Mouse (Mus musculus) brain, embryonic 14.5 days (tissue): ENCODE data around the gene Ccl1. TPM values are rescaled to one million over a fixed set of nuclear protein-coding genes. Genes with fewer than 3 reads are reported as not detected.

Source experiments
- DNase-seq: peaks from one replicate; pipeline ENCODE4 v3.0.0-alpha.2; 2011; ENCODE audit warnings: low read depth
- CTCF ChIP-seq: fragments of 200-500 bp; IDR thresholded peaks from 2 replicates; pipeline ENCODE4 v1.5.1; 2012; ENCODE audit warnings: inconsistent platforms, mild to moderate bottlenecking, moderate library complexity, borderline replicate concordance; ENCODE audit not compliant: insufficient read depth, insufficient read length; ENCODE audit errors: extremely low read depth
- POLR2A ChIP-seq: fragments of 200-500 bp; IDR thresholded peaks from 2 replicates; pipeline ENCODE4 v1.6.1; 2012; ENCODE audit warnings: mild to moderate bottlenecking, inconsistent platforms, borderline replicate concordance; ENCODE audit not compliant: poor library complexity, insufficient read depth, insufficient read length, severe bottlenecking; ENCODE audit errors: extremely low read depth
- polyA plus RNA-seq: library from polyadenylated mRNA; depleted of rRNA; stranded (reverse); fragments of >200 nt; gene quantifications from 2 replicates; pipeline ENCODE4 v1.2.3, GENCODE M21; 2012

Gene Ccl1
- polyA plus RNA-seq, 1 experiment = not detected

GRCm38 (mm10) chr11:82189782-82190563 lies 115.5 kb downstream of the Ccl1 start:
- TF ChIP-seq CTCF (no peak), POLR2A (no peak)
- peak; percentile 78 for DNase-seq

GRCm38 (mm10) chr11:82185684-82186083 lies 119.8 kb downstream of the Ccl1 start:
- no peak for DNase-seq
- TF ChIP-seq POLR2A (no peak), CTCF (no peak)

- no peak for TF ChIP-seq CTCF
- no peak for TF ChIP-seq POLR2A
- no peak for DNase-seq
Measured at GRCm38 (mm10) chr11:82183281-82183935, 122.1 kb downstream of the Ccl1 start.

- no peak for TF ChIP-seq CTCF
- no peak for TF ChIP-seq POLR2A
Measured at GRCm38 (mm10) chr11:82182401-82182800, 123.1 kb downstream of the Ccl1 start.

DNA sequence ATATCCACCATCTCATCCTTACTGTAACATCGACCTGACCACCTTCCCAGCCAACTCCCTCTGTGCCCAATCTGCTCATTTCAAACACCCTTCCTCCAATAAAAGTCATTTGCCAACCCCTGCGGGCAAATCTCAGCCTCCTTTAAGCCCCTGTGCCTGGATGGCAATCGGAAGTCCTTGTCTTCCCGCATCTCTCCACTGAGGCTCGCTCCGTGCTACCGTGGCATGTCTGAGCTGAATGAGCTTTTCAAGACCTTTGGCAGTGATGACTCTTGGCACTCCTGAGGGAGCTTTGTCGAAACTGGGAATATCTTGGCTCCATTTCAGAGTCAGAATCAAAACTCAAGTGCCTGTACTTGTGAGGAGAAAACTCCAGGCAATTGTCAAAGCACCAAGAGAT lies 124.2 kb downstream of the Ccl1 start:
- TF ChIP-seq CTCF = no peak
- TF ChIP-seq POLR2A = no peak
- peak; percentile 58 for DNase-seq

More at GRCm38 (mm10) chr11:82182401-82182800, 123.1 kb downstream of the Ccl1 start:
- DNase-seq = no peak

DNA sequence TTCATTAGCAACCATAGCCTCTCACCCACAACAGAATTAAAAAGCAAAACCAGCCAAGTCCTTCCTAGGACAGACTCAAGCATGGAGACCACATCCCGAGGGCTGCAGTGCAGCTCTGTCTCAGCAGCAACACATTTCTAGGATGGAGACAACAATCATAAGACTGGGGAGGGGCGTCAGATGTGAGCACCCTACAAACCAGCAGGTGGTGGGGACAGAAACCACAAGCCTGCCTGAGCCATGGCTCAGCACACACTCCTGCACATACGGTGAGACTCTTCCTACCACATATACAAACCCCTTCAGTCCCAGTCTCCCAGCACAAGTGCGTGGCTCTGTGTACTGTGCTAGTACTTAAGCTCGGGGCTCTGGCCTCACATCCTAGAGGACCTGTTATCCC lies 127.3 kb downstream of the Ccl1 start:
- DNase-seq = no peak
- TF ChIP-seq CTCF (no peak), POLR2A (no peak)

DNA sequence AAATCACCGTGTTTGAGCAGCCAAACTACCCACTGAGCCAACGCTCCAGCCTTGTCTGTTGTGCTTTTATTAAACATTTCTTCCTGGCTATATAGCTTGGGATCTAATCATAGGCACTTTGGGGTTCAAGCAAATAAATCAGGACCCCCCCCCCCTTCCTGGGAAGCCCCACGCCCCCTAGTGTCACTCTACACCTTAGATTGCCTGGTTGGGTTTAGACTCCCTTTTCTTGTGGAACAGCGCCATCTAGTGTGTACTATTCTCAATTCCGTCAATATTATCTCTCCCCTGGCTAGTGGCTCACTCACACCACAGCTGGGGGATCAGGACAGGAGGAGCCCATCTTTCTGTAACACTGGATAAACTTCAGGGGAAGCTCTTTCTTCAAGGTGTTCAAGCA lies 127.8 kb downstream of the Ccl1 start:
- peak; percentile 82 for DNase-seq
- peak; percentile 79 for TF ChIP-seq CTCF
- TF ChIP-seq POLR2A = no peak

- TF ChIP-seq POLR2A = no peak
- peak; percentile 66 for TF ChIP-seq CTCF
Measured at GRCm38 (mm10) chr11:82174794-82175193, 130.7 kb downstream of the Ccl1 start.

DNA sequence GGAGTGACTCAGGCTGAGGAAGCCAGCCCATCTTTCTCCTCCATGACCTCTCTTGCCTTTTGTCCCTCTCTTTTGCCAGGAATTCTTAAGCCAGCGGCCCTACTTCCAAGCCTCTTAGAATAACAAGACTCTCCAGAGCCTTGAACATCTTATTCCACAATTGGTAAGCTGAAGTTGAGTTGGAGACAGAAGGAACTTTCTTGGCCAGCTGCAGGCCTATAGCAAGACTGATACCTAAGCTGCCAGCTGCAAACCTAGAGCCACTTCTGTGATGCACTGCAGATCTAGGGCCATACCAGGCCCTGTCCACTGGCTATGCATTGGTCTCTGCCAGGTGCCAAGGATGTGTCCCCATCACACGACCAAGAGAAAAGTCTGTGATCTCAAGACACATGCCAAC lies 132.0 kb downstream of the Ccl1 start:
- no peak for DNase-seq
- TF ChIP-seq POLR2A (no peak), CTCF (no peak)

More at GRCm38 (mm10) chr11:82174794-82175193, 130.7 kb downstream of the Ccl1 start:
- peak; percentile 74 for DNase-seq

GRCm38 (mm10) chr11:82171316-82172071 lies 134.0 kb downstream of the Ccl1 start:
- DNase-seq = peak; percentile 29
- TF ChIP-seq CTCF (no peak), POLR2A (no peak)

DNA sequence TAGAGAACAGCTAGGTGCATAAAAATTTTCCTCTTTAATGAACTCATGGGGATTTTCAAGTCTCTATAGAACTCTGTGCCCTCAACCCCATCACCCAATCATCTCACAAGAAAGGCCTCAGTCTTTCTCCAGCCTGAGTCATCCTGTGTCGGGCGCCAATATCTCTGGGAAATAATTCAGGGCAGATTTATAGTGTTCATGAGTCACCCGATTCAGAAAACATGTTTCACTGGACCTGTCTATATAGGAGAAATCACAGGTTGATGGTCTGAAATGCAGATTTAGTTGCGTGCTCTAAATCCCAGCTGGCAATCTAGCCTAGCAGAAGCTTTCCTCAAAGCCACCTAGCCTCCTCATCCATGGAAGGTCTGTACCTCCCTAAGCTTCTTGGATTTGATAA lies 136.0 kb downstream of the Ccl1 start:
- no peak for TF ChIP-seq CTCF
- no peak for TF ChIP-seq POLR2A
- no peak for DNase-seq
